Mouse (Mus musculus) stomach, postnatal 0 days (tissue): ENCODE measurements around the gene Paqr7.

Source experiments
- CTCF ChIP-seq: IDR thresholded peaks from 2 replicates; pipeline ENCODE4 v1.5.1; 2016; ENCODE audit warnings: antibody characterized with exemption, low read depth, mild to moderate bottlenecking, moderate library complexity
- EP300 ChIP-seq: optimal IDR thresholded peaks from 2 replicates; pipeline ENCODE3; 2016; ENCODE audit warnings: antibody characterized with exemption

- TF ChIP-seq CTCF, result no peak
- TF ChIP-seq EP300, result no peak
Measured at GRCm38 (mm10) chr4:134526220-134526619, 29.7 kb downstream of the Paqr7 start.
